Mouse (Mus musculus): ENCODE measurements at regions not wholly inside any gene's neighbourhood (a gene's known extent, or its start where the extent isn't known, plus 50 kb on each side); places are given as distances from the start of the nearest gene placed in this dataset.

DNA sequence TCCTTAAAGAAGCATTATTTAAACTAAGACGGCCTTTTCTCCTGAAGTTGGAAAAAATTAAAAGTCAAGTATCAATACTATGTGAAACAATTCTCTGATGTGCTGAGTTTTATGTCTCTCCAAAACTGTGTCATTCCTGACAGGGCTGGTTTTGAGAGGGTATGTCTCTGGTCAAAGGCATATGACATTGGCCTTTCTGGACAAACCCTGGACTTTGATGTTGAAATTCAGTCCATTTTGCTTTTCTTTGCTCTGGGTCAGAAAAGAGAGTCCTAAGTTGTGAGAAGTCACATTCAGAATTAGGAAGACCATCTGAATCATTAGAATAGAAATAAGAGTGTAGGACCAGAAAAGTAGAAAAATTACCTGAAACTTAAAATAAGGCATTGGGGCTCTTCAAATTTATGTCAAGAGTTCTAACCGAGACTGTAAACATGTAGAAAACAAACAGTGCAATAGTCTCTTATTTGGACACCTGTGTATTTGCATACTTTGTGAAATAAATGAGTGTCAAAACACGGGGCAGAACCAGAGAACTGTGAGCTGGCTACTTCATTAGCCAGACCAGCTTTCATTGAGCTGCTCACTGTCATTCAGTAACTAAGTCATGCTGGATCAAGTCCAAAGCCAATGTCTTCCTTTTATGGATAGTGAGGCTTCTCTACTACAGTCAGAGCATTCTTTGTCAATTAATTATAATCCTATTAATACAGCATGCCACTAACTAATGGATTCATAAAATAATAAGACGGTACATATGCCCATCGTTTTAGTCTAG lies 209.3 kb upstream of the Adamts9 start:
- ATAC-seq (ENCODE audit: poor library complexity, severe bottlenecking), result no peak

GRCm38 (mm10) chr6:93150531-93150930 lies 207.2 kb upstream of the Adamts9 start:
- ATAC-seq (ENCODE audit: poor library complexity, severe bottlenecking), result no peak

GRCm38 (mm10) chr6:93149956-93150355 lies 206.7 kb upstream of the Adamts9 start:
- ATAC-seq (ENCODE audit: poor library complexity, severe bottlenecking), result no peak

GRCm38 (mm10) chr6:93140331-93140731 lies 197.0 kb upstream of the Adamts9 start:
- no peak for ATAC-seq (ENCODE audit: poor library complexity, severe bottlenecking)

DNA sequence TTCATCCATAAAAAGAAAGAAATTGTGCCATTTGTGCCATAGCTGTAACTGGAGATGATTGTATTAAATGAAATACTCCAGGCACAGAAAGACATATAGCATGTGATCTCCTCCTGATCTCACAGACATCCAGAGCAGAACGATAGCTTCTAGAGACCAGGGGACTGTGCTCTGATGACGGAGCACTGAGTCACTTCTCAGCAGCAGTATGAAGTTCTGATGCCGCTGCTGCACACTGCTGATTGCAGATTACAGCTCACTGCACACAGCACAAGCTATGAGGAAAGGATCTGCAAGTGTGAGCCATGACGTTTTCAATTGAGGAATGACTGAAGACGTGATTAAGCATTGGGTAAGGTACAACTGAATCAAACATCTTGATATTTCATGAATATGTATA lies 190.6 kb upstream of the Adamts9 start:
- no peak for ATAC-seq (ENCODE audit: poor library complexity, severe bottlenecking)

- ATAC-seq (ENCODE audit: poor library complexity, severe bottlenecking), result no peak
Observed at GRCm38 (mm10) chr6:93130946-93131685, 187.8 kb upstream of the Adamts9 start.

GRCm38 (mm10) chr6:93119482-93119881 lies 176.2 kb upstream of the Adamts9 start:
- ATAC-seq (ENCODE audit: poor library complexity, severe bottlenecking), result no peak

GRCm38 (mm10) chr6:93113361-93113760 lies 170.1 kb upstream of the Adamts9 start:
- no peak for ATAC-seq (ENCODE audit: poor library complexity, severe bottlenecking)

DNA sequence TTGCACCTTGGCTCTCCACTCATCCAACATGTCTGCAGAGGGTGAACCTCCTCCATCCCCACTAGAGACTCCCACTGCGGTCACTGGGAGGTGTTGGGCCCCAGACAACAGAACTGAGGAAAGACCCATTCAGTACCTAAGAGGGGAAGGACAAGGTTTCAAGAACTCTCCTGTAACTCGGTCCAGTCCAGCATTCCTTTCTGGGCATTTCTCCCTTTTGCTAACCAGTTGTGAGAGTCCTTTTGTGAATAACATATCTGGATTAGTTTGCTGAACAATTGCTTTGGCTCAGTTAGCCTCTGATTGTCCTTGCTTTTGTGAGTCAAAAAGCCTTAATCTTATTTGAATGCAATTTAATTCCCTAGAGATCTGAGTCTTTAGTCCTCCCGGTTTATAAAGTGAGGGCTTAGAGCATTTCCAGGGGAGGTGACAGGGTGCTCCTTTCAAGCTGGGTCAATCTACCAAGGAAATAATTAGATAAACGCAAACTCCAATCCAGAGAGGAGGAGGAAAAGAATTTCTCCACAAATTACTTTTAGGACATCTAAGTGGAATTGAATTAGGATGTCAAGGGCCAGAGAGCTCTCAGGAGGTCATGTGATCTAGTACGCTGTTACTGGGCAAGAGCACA lies 151.6 kb upstream of the Adamts9 start:
- ATAC-seq (ENCODE audit: poor library complexity, severe bottlenecking), result no peak

- ATAC-seq (ENCODE audit: poor library complexity, severe bottlenecking), result no peak
Observed at GRCm38 (mm10) chr6:93093770-93094169, 150.5 kb upstream of the Adamts9 start.

- ATAC-seq (ENCODE audit: poor library complexity, severe bottlenecking), result no peak
Observed at GRCm38 (mm10) chr6:93087329-93087728, 144.0 kb upstream of the Adamts9 start.

GRCm38 (mm10) chr6:93084286-93084685 lies 141.0 kb upstream of the Adamts9 start:
- no peak for ATAC-seq (ENCODE audit: poor library complexity, severe bottlenecking)

- ATAC-seq (ENCODE audit: poor library complexity, severe bottlenecking), result no peak
Observed at GRCm38 (mm10) chr6:93083716-93084115, 140.4 kb upstream of the Adamts9 start.

DNA sequence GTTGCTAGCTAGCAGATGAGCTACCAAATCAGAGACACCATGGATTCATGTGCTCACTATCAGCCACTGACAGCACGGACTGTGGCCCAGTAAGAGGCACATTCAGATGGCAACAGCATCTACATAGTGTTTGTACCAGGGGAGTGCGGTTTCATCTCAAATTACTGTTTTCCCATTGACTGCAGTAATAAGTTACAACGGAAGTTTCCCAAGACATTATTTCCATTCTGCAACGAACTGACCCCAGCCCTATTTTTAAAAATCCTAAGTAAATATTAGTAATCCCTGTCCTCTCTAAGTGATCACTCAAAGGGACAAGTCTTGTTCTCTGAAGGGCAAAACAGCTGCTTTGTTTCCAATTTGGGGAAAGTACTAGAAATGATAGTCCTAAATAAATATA lies 138.9 kb upstream of the Adamts9 start:
- ATAC-seq (ENCODE audit: poor library complexity, severe bottlenecking), result no peak

DNA sequence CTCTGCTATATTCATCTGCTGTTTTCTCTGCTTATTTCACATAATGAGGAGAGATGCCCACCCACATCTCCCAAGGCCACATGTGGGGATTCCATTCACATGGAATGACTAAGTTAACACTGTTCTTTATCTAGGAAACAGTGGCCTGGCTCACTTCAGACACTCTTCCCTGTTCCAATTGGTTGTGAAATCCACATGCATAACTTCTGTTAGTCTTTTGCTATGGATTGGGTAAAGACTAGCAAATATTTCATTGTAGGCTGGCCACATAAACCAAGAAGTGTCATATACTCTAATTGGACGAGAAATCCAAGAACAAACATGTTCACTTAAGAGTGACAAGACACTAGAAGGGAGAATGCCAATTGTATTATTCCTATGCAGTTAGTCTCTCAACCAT lies 133.4 kb upstream of the Adamts9 start:
- no peak for ATAC-seq (ENCODE audit: poor library complexity, severe bottlenecking)

DNA sequence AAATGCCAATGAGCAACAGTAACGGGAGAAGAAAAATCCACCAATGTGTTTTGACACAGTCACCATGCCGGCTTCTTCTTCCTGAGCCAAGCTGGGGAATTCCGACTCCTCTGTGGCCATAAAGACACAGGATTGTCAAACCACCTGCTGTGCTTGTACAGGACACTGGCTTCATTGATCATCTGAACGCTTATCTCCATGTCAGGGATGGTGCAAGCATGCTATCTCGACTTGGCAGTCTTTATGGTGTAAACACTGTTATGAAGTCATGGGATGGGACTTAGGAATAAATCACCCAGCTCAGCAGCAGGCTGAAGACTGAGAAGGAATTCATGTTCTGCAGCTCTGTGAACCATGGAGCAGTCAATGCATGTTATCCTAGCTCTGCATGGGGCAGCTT lies 132.6 kb upstream of the Adamts9 start:
- ATAC-seq (ENCODE audit: poor library complexity, severe bottlenecking), result 0 out of 2 replicates have a peak, but pooled peaks have one; percentile 12

DNA sequence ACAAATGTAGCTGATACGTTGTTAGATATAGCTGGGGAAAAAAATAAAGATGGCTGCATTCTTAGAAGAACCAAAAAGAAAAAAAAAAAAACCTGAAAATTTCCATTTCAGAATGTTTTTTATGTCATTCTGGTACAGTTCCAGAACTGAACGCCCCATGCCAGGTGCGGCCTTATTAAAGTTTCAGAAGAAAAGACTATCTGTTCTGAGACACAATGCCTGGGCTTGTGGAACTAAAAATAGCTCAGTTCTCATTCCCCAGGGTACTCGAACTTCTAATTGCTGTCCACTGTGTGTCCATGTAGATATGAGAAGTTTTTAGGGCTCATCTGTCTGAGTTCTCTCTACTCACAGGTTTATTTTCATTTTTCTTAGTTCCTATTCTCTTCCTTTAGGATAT lies 131.7 kb upstream of the Adamts9 start:
- ATAC-seq (ENCODE audit: poor library complexity, severe bottlenecking), result no peak

DNA sequence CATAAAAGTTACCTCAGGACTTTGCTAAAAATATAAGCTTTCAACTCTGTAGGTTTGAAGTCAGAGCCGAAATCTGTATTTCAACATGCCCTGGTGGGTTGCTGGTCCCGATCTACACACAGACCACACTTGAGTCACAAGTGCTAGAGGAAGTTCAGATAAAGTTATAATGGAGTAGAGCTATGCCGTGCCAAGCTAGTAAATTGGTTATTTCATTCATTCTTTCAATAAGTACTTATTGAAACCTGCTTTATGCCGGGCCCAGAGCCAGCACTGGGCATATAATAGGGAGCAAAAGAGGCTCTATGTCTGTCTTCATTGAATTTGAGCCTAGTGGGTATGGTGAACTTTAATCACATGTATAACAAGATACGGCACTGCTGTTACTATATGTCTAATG lies 127.6 kb upstream of the Adamts9 start:
- 0 out of 2 replicates have a peak, but pooled peaks have one; percentile 27 for ATAC-seq (ENCODE audit: poor library complexity, severe bottlenecking)

DNA sequence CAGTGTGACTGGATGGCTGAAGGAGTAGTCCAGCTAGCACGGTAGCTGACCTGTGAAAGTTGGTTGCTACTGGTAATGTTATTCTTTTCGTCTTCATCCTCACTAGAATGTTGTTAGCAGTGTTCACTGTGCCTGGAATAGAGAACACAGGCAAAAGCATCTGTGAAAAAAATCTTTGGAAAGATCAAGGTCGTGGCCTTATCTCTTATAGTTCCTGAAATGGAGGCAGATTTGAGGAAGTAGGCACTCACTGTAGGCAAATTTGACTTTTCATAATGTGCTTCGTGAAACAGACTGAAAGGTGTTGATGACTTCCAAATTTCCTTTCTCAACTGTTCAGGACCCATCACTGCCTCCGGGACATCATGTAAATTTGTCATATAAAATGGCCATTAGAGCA lies 124.5 kb upstream of the Adamts9 start:
- ATAC-seq (ENCODE audit: poor library complexity, severe bottlenecking), result peak; percentile 24; the same call in 1 of the 2 replicates

DNA sequence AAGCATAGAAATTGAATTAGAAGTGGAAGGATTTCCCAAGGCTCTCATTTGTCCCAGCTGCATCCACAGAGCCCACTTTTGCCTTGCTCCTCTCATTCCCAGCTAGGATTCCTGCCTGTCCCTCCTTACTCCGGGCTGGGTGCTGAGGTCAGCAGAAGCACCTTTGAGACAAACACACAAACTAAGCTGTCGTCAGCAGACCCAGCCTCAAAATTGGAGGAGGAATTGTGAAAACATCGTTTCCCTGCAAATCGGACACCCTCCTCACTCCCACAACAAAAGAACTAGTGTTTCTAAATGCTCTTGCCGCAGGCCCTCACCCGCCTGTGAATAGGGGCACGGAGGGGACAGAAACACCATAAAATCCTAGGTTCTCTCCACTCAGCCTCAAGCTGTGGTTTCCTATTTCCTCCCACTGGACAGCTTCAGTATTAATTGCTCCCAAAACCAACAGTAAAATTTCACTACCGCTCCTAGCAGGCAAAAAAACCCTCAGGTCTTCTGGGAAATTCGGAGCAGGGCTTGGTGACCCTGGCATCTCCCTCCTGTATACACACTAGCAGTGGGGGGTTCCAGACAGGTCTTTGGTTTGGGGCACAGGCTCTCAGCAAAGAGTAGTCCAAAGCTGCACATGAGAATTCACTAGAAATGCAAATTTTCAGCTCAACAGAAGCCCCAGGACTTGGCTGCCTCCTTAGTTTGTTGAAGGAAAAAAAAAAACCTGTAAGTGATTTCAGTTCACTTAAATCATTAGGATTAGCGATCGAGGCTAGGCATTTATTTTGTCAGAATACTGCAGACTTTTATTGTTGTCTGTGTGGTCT lies 123.5 kb upstream of the Adamts9 start:
- no peak for ATAC-seq (ENCODE audit: poor library complexity, severe bottlenecking)

All from megakaryocyte, adult 5-6 weeks (primary cell).